Mouse (Mus musculus) hindlimb bud, embryonic 11.5 days (tissue): ENCODE measurements at regions not wholly inside any gene's neighbourhood (a gene's known extent, or its start where the extent isn't known, plus 50 kb on each side); places are given as distances from the start of the nearest gene placed in this dataset.
"Not testable (repeated sequence)": the region's sequence is repeated elsewhere in the genome, so short reads cannot be mapped to it uniquely, and the experiment has no call there.

Experiments used
- DNase-seq: peaks from one replicate; pipeline ENCODE4 v3.0.0-alpha.2; 2012; ENCODE audit warnings: low read depth, low spot score; ENCODE audit errors: extremely low spot score

DNA sequence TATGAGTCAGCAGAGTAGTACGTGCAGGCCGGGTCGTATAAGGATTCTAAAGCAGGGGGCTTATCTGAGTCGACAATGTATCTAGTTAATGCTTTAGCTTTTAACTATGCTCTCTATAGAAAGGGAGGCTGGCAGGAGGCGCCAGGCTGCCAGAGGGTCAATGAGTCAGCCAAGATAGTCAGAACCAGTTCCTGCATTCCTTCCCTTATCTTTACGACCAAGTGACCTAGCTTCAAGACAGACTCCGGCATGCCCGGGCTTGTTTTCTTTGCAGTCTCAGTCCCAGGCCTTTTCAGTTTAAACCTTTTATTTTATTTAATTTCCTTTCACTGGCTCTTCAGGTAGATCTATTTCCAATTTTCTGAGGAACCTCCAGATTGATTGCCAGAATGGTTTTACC lies 374.0 kb upstream of the Nrxn1 start:
- DNase-seq = no peak

DNA sequence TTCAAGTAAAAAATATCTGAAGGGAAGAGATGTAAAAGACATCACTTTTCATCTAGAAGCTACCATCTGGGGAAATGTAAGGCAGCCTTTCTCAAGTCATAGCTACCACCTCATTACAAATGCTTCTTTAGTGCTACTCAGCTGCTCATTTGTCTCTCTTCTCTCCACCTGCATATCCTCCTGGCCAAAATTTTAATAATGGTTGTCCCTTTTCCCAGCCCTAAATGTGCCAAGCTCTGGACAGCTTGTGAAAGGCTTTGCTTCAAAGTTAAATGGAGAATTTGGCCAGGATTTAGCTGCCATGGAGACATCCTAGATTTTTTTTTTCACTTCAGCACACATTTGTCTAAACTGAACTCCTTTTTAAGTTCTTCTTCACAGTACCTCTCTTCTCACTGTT lies 358.8 kb upstream of the Nrxn1 start:
- no peak for DNase-seq

DNA sequence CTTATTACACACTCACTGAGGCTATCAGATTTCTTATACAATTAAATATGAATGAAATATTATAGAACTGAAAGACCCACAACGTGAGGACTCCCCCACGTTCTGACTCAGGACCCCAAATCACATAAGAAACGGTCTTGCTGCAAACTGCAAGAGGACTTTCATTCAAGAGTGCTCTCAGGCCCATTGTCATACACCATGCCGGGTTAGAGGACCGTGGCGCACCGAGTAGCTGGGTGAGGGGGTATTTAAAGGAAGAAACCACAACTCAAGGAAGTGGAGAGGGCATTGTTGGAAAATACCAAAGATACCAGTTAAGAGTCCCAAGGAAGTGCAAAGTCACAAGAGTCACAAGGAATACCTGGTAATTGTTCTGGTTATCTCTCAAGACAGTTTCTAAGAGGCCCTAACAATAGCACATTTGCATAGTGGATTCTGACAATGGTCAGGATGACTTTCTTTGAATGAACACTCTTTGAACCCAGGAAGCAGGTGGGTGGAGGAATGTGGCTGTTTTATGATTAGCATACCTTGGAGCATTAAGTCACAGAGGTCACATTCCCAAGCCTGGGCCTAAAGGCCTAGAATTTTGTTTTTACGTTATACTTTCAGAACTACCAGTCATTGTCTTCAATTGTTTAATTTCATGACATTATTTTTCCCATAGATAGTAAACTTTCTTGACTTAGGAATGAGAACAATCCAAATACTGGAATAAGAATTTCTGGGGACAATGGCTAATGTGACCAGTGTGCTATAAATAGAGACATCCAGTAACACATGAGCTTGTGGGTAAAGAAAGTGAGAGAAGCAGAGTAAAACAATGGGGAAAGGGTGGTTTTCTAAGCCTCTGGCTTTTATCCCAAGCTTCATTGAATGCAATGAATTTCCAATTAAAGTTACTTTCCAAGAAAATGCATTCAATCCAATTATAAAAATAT lies 339.2 kb upstream of the Nrxn1 start:
- DNase-seq = not testable (repeated sequence)

DNA sequence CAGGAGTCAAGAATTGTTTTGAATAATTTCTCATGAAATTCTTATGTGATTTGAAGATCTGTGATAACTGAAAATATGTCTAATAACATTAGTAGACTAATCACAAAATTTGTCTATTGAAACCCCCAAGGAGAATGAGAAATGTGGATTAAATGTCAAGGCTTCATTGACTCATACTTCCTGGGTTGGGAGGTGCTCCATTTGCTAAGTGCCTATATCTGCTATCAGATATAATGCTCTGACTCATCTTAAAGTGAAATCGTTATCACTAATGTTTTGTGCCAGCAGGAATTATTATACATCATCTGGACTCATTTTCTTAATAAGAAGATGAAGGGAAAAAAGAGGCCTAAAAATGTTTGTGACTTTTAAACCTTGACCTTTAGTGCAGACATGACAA lies 337.5 kb upstream of the Nrxn1 start:
- no peak for DNase-seq

DNA sequence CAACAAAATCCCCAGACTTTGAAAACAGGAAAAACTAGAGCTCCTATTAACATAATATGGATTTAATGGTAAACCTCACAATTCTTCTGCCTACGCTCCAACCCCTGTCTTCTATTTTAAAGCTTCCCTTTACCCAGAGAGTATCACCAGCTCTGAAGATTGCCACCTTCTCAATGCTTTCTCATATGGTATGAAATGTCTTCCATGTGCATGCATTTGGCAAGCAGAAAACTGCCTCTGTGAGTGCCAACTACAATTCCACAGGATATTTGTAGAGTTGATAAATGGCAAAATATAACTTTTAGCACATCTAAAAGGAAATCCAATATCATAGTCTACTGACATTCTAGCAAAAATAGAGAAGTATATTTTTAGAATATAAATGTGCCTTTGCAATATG lies 332.2 kb upstream of the Nrxn1 start:
- no peak for DNase-seq

DNA sequence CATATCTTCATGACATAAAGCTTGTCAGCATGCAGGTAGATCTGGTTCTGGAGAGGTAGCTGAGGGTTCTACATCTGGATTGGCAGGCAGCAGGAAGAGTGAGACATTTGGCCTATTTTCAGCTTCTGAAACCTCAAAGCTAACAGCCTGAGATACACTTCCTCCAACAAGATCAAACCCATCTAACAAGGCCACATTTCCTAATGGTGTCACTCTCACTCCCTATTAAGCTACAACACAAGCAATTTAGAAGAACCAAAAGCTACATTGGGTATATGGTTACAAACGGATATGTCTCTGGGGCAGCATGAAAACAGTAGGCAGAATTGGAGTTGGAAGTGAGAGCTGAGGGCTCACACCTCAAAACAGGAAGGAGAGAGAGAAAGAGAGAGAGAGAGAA lies 325.7 kb upstream of the Nrxn1 start:
- DNase-seq = no peak

DNA sequence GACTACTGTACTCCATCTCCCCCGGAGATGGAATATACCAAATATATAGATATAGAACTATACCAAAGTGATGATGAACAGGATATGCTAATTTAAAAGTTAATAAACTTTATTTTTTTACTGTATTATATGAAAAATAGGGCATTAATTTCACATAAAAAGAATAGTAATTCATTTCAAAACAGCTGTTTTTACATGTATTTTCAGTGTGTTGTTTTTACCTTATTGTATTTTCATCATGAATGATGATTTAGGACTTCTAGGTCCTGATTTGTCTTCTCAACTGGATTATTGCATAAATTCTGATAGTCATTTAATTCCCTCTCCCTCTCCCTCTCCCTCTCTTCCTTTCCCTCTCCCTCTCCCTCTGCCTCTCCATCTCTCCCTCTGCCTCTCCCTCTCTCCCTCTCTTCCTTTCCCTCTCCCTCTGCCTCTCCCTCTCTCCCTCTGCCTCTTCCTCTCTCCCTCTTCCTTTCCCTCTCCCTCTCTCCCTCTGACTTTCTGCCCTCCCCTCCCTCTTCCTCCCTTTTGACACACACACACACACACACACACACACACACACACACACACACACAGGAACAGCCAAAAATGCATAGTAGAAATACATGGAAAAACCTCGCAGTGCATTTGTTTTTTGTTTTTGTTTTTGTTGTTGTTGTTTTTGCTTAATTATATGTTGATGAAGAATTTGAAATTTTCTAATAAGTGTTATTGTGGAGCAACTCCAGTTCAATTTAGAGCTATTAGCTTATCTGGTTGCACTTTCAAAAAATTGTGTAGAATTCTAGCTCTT lies 298.3 kb upstream of the Nrxn1 start:
- no peak for DNase-seq

DNA sequence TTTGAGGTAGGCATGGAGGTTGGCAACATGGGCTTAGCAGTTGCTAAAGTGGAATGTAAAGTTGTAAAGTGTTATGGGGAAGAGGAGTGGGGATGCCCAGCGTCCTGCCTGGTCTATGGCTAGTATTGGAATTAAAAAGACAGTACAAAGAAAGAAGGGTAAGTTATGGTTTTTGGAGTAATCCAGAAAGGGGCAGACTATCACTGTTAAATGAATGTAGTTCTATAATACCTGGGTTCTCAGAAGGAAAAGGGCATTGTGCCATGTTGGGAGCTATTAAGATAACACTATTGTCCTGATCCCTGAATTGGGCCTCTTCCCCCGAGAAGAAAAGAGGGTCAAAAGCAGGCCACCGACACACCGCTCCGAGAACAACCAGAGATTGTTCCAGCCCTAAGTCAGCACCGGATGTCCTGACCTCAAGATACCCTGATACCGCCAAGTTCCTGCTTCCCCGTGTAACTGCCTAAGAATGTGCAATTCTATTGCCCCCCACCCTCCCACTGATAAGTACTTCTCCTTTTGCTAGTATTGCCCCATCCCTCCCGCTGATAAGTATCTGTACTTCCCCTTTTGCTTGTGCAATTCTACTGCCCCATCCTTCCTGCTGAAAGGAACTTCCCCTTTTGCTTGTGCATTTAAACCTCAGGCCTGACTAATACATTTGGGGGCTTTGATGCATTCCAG lies 297.2 kb upstream of the Nrxn1 start:
- not testable (repeated sequence) for DNase-seq

DNA sequence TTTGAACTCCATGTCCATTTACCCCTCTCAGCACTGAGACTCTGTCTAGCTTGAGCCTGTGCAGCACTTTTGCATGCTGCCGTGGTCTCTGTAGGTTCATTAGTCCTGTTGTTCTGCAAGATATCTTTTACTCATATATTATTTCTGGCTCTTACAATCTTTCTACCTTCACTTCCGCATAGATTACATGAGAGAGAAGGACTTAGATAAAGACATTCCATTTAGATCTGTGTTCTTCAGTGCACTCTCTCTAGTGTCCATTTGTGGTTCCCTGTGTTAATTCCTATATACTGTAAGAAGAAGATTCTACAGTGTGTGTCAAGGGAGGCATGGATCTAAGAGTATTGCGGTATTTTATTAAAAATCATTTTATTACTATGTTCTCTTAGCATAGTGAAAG lies 295.6 kb upstream of the Nrxn1 start:
- no peak for DNase-seq

DNA sequence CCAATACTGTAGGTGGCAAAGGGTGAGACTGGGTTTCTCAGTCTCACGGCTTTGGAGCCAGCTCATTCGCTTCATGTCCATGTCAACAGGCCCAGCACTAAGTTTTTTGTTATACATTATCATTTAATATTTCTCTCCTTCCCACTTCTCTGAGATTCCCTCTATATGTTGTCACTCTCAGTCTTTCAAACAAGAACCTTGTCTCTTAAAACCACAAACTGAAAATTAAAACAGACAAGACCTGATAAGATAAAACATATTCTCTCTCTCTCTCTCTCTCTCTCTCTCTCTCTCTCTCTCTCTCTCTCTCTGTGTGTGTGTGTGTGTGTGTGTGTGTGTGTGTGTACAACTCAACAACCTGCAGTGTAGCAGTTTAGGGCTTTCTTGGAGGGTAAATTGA lies 295.2 kb upstream of the Nrxn1 start:
- no peak for DNase-seq

DNA sequence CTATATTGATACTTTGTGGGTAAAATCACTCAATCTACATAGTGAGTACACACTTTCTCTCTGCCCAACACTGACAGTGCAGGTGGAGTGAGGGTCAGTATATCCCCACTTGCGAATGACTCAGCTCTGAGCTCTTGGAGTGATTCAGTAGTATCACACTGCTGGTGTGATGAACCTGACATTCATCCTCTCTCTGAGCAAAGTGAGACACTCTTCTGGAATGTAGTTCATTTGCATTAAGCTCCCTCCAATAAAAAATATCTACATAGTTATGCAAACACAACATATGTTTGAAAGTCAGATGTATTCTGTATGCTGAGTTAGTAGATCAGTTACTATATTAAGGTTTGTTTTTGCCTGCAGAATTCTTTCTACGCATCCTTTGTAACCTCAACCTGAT lies 293.1 kb upstream of the Nrxn1 start:
- DNase-seq = no peak

DNA sequence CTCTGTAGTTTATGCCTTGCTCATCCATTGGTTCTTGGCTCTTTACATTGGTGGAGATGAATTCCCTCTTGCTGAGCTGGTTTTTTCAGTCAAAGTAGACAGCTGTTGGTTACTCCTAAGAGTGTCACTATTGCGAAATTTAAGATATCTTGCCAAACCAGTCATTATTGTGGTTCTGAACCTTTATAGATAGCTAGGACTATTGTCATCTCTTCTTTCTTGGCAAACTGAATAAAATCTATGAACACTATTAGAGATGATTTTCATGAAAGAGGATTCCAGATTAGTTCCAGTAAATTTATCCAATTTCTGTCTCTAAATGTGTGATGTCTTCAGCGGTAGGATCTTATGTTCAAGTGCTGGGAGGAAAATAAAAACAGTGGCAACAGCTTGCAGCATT lies 275.3 kb upstream of the Nrxn1 start:
- no peak for DNase-seq

DNA sequence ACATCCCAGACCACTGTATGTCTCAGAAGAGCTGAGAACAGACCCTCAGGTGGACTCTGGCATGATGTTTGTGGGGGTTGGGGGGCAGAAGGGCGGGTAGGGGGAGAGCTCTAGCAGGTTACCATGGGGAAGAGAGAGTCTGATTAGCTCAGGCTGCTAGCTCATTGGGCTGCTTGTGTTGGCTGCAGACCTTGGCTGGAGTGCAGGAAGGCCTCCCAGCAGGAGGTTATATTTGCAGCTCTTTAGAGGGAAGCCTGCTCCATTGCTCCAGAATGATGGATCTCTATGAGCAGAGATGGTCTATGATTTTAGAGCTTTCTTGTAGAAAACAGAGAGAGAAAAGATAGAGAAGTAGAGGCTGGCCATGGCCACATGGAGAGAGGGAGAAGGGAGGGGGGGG lies 268.4 kb upstream of the Nrxn1 start:
- no peak for DNase-seq

DNA sequence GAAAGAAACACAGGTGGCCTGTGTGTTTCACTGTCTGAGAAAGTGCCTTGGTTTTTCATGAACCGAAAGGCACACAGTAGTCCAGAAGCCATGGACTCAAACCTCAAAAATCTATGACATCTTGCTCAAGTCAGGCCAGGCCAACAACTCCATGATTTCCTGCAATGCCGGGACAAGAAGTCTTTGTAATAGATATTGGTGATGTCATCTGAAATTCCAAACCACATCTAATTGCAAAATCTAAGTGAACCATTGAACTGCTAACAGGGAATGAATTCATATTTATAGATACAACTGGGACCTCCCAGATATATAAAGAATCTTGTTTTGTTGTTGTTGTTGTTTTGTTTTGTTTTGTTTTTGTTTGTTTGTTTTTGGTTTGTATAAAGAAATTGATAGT lies 259.2 kb upstream of the Nrxn1 start:
- no peak for DNase-seq

DNA sequence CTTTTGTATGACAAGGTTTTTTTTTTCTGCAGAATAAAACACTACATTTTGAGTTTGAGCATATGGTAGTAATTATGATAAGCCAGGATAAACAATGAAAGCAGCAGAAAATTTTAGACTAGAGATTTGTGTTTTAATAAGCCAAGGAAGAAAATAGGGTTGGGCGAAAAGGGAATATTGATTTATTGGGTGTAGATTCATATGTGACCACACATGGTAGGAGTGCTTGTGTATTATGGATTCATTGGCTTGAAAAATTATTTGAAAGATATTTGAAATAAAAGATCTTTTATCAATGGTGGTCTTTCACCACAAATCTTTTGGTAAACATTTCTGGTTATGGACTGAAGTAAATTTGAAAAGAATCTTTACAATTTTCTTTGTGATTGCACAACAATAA lies 244.0 kb upstream of the Nrxn1 start:
- DNase-seq = peak; percentile 22

DNA sequence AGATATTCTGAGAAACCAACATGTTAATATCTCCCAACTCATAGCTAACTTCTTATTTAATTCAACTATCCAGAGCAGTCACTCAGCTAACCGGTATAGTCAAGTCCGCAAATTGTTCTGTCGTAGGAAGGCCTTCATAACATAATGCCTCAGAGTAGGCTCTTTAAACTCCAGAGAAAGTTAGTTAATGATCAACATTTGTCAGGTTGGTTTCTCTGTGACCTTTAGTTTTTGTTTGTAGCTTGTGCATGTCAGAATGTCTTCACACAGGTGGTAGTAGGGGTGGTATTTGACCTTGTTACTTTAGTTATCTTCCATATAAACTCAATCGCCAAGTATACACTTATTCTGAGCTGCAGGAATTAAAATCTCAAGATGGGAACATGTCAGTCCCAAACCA lies 240.9 kb upstream of the Nrxn1 start:
- no peak for DNase-seq

DNA sequence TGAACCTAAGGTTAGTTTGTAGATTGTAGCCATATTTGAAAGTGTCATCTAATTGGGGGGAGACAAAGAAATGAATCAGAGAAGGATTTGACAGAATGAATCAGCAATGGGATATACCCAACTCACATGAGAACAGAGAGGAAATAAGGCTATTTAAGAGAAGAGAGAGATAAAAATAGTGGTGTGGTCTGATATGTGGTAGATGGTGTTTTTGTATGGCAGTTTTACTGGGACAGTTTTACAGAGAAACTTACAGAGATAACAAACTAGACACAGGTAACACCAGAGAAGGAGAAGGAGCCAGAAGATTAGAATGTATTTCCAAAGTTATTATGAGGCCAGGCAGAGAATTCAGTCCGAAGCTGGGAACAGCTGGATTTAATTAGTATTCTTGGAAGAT lies 240.3 kb upstream of the Nrxn1 start:
- no peak for DNase-seq

DNA sequence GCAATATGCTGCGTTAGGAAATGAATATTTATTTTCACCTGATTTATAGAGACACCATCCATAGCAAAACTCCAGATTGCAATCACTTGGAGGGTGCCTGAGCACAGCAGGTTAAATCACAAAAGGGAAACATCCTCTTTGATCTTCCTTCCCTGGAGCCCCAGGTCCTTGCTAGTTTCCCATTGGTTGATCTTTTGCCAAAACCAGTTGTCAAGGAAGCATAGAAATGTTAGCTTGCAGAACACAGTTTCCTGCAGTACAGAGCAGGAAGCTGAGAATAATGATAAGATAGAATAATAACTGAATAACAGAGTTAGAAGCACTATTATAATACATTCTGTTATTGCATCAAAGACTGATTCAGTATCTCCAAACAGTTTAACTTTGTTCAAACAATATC lies 231.5 kb upstream of the Nrxn1 start:
- no peak for DNase-seq

DNA sequence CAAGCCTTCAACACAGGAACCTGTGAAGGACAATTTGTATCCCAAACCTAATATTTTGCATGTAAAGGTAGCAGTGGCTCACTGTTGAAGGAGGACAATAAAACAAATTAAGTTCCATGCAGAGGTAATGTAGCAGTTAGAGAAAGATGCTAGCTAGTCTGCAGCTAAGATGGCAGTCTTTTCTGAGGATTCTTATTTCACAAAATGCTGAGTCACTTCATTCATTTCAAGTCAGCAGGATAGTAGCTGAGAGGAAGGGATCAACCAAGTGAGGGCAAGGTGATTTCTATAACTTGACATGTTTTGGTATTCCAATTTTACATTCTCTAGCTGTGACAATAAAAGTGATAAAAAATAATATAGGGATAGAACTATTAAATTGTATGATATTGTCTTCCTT lies 194.0 kb upstream of the Nrxn1 start:
- no peak for DNase-seq

DNA sequence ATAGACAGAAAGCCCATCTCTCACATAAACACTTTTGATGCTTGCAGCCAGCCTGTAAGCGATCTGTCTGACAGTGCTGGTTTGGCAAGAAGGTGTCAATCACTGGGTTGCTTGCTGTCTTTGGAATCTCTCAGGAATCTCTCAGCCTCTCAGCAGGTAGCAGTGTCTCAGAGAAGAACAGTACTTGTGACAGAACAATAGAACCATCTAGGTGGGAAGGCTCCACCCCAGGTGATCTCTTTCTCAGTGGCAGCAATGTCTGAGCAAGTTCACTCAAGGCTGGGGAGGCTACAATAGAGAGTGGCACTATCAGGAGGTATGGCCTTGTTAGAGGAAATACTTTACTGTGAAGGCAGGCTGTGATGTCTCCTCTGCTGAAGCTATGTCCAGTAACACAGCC lies 181.5 kb upstream of the Nrxn1 start:
- no peak for DNase-seq

DNA sequence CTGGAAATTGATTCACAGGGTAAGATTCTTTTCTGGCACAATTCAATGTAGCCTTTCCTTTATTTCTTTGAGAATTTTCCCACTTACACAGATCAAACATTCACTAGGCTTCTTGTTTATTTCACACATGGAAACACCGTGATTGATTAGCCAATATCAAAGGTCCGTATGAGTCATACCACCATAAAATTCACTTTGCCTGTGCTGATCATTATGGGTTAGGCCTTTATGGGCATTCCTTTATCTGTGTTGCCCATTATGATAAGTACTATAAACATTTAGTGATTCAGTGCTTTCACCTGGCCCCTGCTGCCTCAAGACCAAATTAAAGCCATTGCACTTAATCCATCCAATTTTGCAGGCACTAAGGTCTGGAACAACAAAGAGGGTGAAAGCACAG lies 145.8 kb upstream of the Nrxn1 start:
- no peak for DNase-seq

DNA sequence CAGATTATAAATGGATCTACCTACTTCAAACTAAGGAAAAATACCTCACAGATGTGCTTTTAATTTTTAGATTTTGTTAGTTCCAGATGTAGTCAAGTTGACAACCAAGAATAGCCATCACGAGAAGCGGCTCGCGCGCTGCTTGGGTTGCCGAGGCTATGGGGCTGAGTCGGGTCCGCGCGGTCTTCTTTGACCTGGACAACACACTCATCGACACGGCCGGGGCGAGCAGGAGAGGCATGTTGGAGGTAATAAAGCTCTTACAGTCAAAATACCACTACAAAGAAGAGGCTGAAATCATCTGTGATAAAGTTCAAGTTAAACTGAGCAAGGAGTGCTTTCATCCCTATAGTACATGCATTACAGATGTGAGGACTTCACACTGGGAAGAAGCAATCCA lies 143.8 kb upstream of the Nrxn1 start:
- not testable (repeated sequence) for DNase-seq
